ENCODE assay signal across 8 mouse cellular contexts in the genomic region with DNA sequence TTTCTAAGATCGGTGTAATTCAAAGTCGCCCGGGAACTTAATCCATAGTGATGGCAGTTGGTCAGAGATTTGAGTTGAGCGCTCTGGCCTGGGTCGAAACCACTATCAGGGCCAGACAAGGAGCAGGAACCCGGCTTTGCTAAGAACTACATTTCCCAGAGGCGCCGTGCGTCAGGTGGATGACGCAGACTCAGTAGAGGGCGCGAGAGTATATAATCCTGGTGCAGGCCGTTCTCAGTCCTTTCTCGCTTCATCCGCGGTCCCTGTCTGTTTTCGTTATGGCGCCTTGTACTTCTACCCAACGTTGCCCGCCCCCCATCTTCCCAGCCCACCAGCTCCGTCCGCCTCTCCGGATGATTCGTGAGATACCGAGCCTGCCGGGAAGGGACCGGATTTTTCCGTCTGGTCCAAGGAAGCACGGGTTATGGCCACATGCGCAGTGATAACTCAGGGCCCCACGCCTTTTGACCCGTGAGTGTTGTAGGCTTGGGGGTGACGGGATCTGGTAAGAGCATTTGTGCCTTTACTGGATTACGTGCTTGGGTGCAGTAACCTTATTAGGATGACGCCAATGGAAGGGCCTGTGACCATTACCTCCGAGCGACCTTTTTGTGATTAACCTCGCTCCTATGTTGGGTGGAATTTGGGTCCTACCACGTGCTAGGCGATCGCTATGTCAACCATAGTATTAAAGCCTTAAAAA. TPM values are rescaled to one million over a fixed set of nuclear protein-coding genes. Genes with fewer than 3 reads are reported as not detected.
DNase-seq lines count a peak whose midpoint lies in the region; ATAC-seq and TF ChIP-seq lines count a peak whose summit lies in the region.

No protein-coding gene starts in this region.

- no peak; the same call in 1 of the 2 replicates for TF ChIP-seq CTCF in midbrain, postnatal 0 days (IDR thresholded peaks at IDR 0.05)

- peak overlapping the region; percentile 95 for H3K4me2 ChIP-seq in embryonic facial prominence, embryonic 14.5 days (ENCODE audit: low read depth, low read length)
- peak overlapping the region; percentile 90 for H3K4me2 ChIP-seq in limb, embryonic 14.5 days (replicated peaks; ENCODE audit: low read depth, low read length, severe bottlenecking)
- H3K4me2 ChIP-seq in midbrain, postnatal 0 days (ENCODE audit: low read depth, low read length, poor library complexity, severe bottlenecking), result peak overlapping the region; percentile 62

- 1% methylated on average over 41 of the region's 41 CpGs for WGBS in embryonic facial prominence, embryonic 14.5 days
- 1% methylated on average over 41 of the region's 41 CpGs for WGBS in limb, embryonic 14.5 days
- WGBS in midbrain, postnatal 0 days, result under 1% methylated on average over 41 of the region's 41 CpGs

- peaks cover 9% of the 10 kb centered on the region for H3K4me1 ChIP-seq in embryonic facial prominence, embryonic 14.5 days (ENCODE audit: control insufficient read depth, insufficient read depth, low read length)
- H3K4me1 ChIP-seq in limb, embryonic 14.5 days (ENCODE audit: control insufficient read depth, insufficient read depth, low read length), result peaks cover 7% of the 10 kb centered on the region; the same call in 1 of the 2 replicates
- H3K4me1 ChIP-seq in midbrain, postnatal 0 days (ENCODE audit: insufficient read depth, low read length), result no peaks in the 10 kb centered on the region; the same call in 1 of the 2 replicates

- H3K36me3 ChIP-seq in embryonic facial prominence, embryonic 14.5 days (ENCODE audit: control insufficient read depth, insufficient read depth, low read length), result peaks cover 42% of the 10 kb centered on the region
- H3K36me3 ChIP-seq in limb, embryonic 14.5 days (ENCODE audit: control insufficient read depth, insufficient read depth, low read length), result peaks cover 38% of the 10 kb centered on the region
- peaks cover 17% of the 10 kb centered on the region for H3K36me3 ChIP-seq in midbrain, postnatal 0 days (ENCODE audit: insufficient read depth, low read length)

- peak; percentile 97; the same call in 1 of the 2 replicates for TF ChIP-seq POLR2A in limb, embryonic 14.5 days (IDR thresholded peaks at IDR 0.05; ENCODE audit: borderline replicate concordance, extremely low read depth, insufficient read depth, insufficient read length)

- ATAC-seq in embryonic facial prominence, embryonic 14.5 days (ENCODE audit: low read depth), result peak; percentile 94
- peak; percentile 90 for ATAC-seq in limb, embryonic 14.5 days (ENCODE audit: low FRiP score, low read depth)
- ATAC-seq in midbrain, postnatal 0 days (ENCODE audit: low FRiP score), result peak; percentile 90

- peak overlapping the region; percentile 95 for H3K4me3 ChIP-seq in embryonic facial prominence, embryonic 14.5 days (ENCODE audit: low read depth, low read length)
- H3K4me3 ChIP-seq in limb, embryonic 14.5 days (replicated peaks; ENCODE audit: low read length), result peak overlapping the region; percentile 89
- H3K4me3 ChIP-seq in midbrain, postnatal 0 days (ENCODE audit: low read depth, low read length), result peak overlapping the region; percentile 62

- H3K27me3 ChIP-seq in embryonic facial prominence, embryonic 14.5 days (replicated peaks; ENCODE audit: control insufficient read depth, insufficient read depth, low read length), result no peaks in the 10 kb centered on the region
- no peaks in the 10 kb centered on the region for H3K27me3 ChIP-seq in limb, embryonic 14.5 days (ENCODE audit: control insufficient read depth, insufficient read depth, low read length)
- H3K27me3 ChIP-seq in midbrain, postnatal 0 days (ENCODE audit: insufficient read depth, low read length), result no peaks in the 10 kb centered on the region

- H3K27ac ChIP-seq in embryonic facial prominence, embryonic 14.5 days (replicated peaks; ENCODE audit: low read depth, low read length), result peak overlapping the region; percentile 94
- peak overlapping the region; percentile 91 for H3K27ac ChIP-seq in limb, embryonic 14.5 days (replicated peaks; ENCODE audit: low read depth, low read length)
- H3K27ac ChIP-seq in midbrain, postnatal 0 days (ENCODE audit: low read depth, low read length), result peak overlapping the region; percentile 95

- peak; percentile 82 for DNase-seq in 3134 (ENCODE audit: extremely low read depth, insufficient read length, low spot score)
- DNase-seq in adrenal gland, postnatal 4 days (ENCODE audit: low spot score in 2 of 2), result peak; percentile 68 to 71
- DNase-seq in embryonic facial prominence, embryonic 14.5 days (ENCODE audit: low spot score), result peak; percentile 97
- peak; percentile 92 for DNase-seq in heart, adult 8-10 months (ENCODE audit: low spot score)
- DNase-seq in kidney, adult 9 months, result peak; percentile 94
- peak; percentile 96 for DNase-seq in limb, embryonic 14.5 days (ENCODE audit: low spot score)
- DNase-seq in midbrain, postnatal 0 days (ENCODE audit: low spot score), result peak; percentile 97
- peak; percentile 75 to 84 for DNase-seq in spleen, postnatal 14 days (ENCODE audit: low spot score in 2 of 2)

- peak overlapping the region; percentile 97 for H3K9ac ChIP-seq in embryonic facial prominence, embryonic 14.5 days (ENCODE audit: low read depth, low read length)
- peak overlapping the region; percentile 86 for H3K9ac ChIP-seq in limb, embryonic 14.5 days (ENCODE audit: low read depth, low read length, severe bottlenecking)
- peak overlapping the region; percentile 86 for H3K9ac ChIP-seq in midbrain, postnatal 0 days (replicated peaks; ENCODE audit: low read length, poor library complexity, severe bottlenecking)

- no peaks in the 10 kb centered on the region for H3K9me3 ChIP-seq in embryonic facial prominence, embryonic 14.5 days (ENCODE audit: control insufficient read depth, low read length)
- H3K9me3 ChIP-seq in limb, embryonic 14.5 days (ENCODE audit: control insufficient read depth, low read length), result no peaks in the 10 kb centered on the region
- no peaks in the 10 kb centered on the region for H3K9me3 ChIP-seq in midbrain, postnatal 0 days (ENCODE audit: low read length)

RNA-seq across cellular contexts. Expression of a gene that starts 5.4 kb away (rescaled TPM):
- total RNA-seq in adrenal gland, postnatal 4 days (2021), result 1 to 10 TPM; 4.3 to 6.6 TPM
- 1.8 and 2.3 TPM in 2 replicates for polyA plus RNA-seq in embryonic facial prominence, embryonic 14.5 days (2014; fragmentation: Nextera tagmentation; extraction: Ambion mirVana)
- 1 to 10 TPM in 2 of 4 experiments, under 1 TPM in 1, not detected in 1; 0.59 to 2.6 (median 1.7) TPM for total RNA-seq in heart, adult 8-10 months (2022)
- polyA plus RNA-seq in limb, embryonic 14.5 days (2012; rRNA removed), result 2.0 TPM in 2 replicates
- 1.0 and 1.2 TPM in 2 replicates for polyA plus RNA-seq in limb, embryonic 14.5 days (2014; fragmentation: Nextera tagmentation; extraction: Ambion mirVana)
- 0.38 and 3.3 TPM in 2 replicates for total RNA-seq in midbrain, postnatal 0 days (2014; rRNA removed)
- polyA plus RNA-seq in midbrain, postnatal 0 days (2015; fragmentation: Nextera tagmentation; extraction: Ambion mirVana), result 4.2 and 4.3 TPM in 2 replicates

RNA-seq across cellular contexts. Expression of a gene that starts 20.8 kb away (rescaled TPM):
- 10 to 100 TPM; 40.3 to 45.8 TPM for total RNA-seq in adrenal gland, postnatal 4 days (2021)
- 62.3 and 69.9 TPM in 2 replicates for polyA plus RNA-seq in embryonic facial prominence, embryonic 14.5 days (2014; fragmentation: Nextera tagmentation; extraction: Ambion mirVana)
- total RNA-seq in heart, adult 8-10 months (2022), result 10 to 100 TPM; 21.2 to 29.1 (median 23.6) TPM
- polyA plus RNA-seq in limb, embryonic 14.5 days (2012; rRNA removed), result 30.4 and 36.6 TPM in 2 replicates
- polyA plus RNA-seq in limb, embryonic 14.5 days (2014; fragmentation: Nextera tagmentation; extraction: Ambion mirVana), result 74.4 and 77.5 TPM in 2 replicates
- total RNA-seq in midbrain, postnatal 0 days (2014; rRNA removed), result 47.7 and 55.2 TPM in 2 replicates
- 56.9 and 63.0 TPM in 2 replicates for polyA plus RNA-seq in midbrain, postnatal 0 days (2015; fragmentation: Nextera tagmentation; extraction: Ambion mirVana)

RNA-seq across cellular contexts. Expression of a gene that starts 34.4 kb away (rescaled TPM):
- total RNA-seq in adrenal gland, postnatal 4 days (2021), result 10 to 100 TPM; 19.4 to 23.3 TPM
- polyA plus RNA-seq in embryonic facial prominence, embryonic 14.5 days (2014; fragmentation: Nextera tagmentation; extraction: Ambion mirVana), result 43.4 and 48.8 TPM in 2 replicates
- total RNA-seq in heart, adult 8-10 months (2022), result 10 to 100 TPM; 29.4 to 35.8 (median 33.0) TPM
- polyA plus RNA-seq in limb, embryonic 14.5 days (2012; rRNA removed), result 24.6 and 31.5 TPM in 2 replicates
- 47.8 and 52.2 TPM in 2 replicates for polyA plus RNA-seq in limb, embryonic 14.5 days (2014; fragmentation: Nextera tagmentation; extraction: Ambion mirVana)
- total RNA-seq in midbrain, postnatal 0 days (2014; rRNA removed), result 9.0 and 19.8 TPM in 2 replicates
- polyA plus RNA-seq in midbrain, postnatal 0 days (2015; fragmentation: Nextera tagmentation; extraction: Ambion mirVana), result 30.3 and 33.1 TPM in 2 replicates

RNA-seq across cellular contexts. Expression of a gene that starts 44.8 kb away (rescaled TPM):
- total RNA-seq in adrenal gland, postnatal 4 days (2021), result 10 to 100 TPM; 29.9 to 34.2 TPM
- 40.4 and 46.6 TPM in 2 replicates for polyA plus RNA-seq in embryonic facial prominence, embryonic 14.5 days (2014; fragmentation: Nextera tagmentation; extraction: Ambion mirVana)
- total RNA-seq in heart, adult 8-10 months (2022), result 1 to 10 TPM; 5.9 to 7.8 (median 7.4) TPM
- 38.7 and 39.4 TPM in 2 replicates for polyA plus RNA-seq in limb, embryonic 14.5 days (2012; rRNA removed)
- 41.3 and 42.0 TPM in 2 replicates for polyA plus RNA-seq in limb, embryonic 14.5 days (2014; fragmentation: Nextera tagmentation; extraction: Ambion mirVana)
- total RNA-seq in midbrain, postnatal 0 days (2014; rRNA removed), result 18.7 and 23.4 TPM in 2 replicates
- polyA plus RNA-seq in midbrain, postnatal 0 days (2015; fragmentation: Nextera tagmentation; extraction: Ambion mirVana), result 21.7 and 21.9 TPM in 2 replicates

RNA-seq across cellular contexts. Expression of a gene that starts 47.2 kb away (rescaled TPM):
- 10 to 100 TPM; 19.8 to 26.8 TPM for total RNA-seq in adrenal gland, postnatal 4 days (2021)
- 24.7 and 28.7 TPM in 2 replicates for polyA plus RNA-seq in embryonic facial prominence, embryonic 14.5 days (2014; fragmentation: Nextera tagmentation; extraction: Ambion mirVana)
- 10 to 100 TPM in 1 of 4 experiments, 1 to 10 TPM in 3; 8.6 to 11.5 (median 9.1) TPM for total RNA-seq in heart, adult 8-10 months (2022)
- polyA plus RNA-seq in limb, embryonic 14.5 days (2012; rRNA removed), result 33.8 and 34.2 TPM in 2 replicates
- 28.4 and 34.0 TPM in 2 replicates for polyA plus RNA-seq in limb, embryonic 14.5 days (2014; fragmentation: Nextera tagmentation; extraction: Ambion mirVana)
- total RNA-seq in midbrain, postnatal 0 days (2014; rRNA removed), result 10.6 and 21.0 TPM in 2 replicates
- polyA plus RNA-seq in midbrain, postnatal 0 days (2015; fragmentation: Nextera tagmentation; extraction: Ambion mirVana), result 28.8 and 30.5 TPM in 2 replicates

Comparison
In these comparisons a context has a peak if more than half of its experiments do, and no peak if none do; other contexts are left out.
1. Peak in every context shown above with its lines: DNase-seq, ATAC-seq, H3K4me3 ChIP-seq and H3K27ac ChIP-seq.